Mouse (Mus musculus) hindbrain, embryonic 13.5 days (tissue): ENCODE data around the gene Adamtsl2. TPM values are rescaled to one million over a fixed set of nuclear protein-coding genes. Genes with fewer than 3 reads are reported as not detected.

Source experiments
- ATAC-seq: fragments of 200-750 bp; cut with Nextera tagmentation; 2 replicates; pipeline ENCODE4 v1.8.0; 2017; ENCODE audit warnings: moderate TSS enrichment; ENCODE audit not compliant: low FRiP score
- H3K27ac ChIP-seq: fragments of 300-500 bp; sonication (generic); 2 replicates; pipeline ENCODE4 v1.5.1; 2015; ENCODE audit warnings: inconsistent platforms, mild to moderate bottlenecking, moderate library complexity
- H3K27me3 ChIP-seq: fragments of 300-500 bp; sonication (generic); 2 replicates; pipeline ENCODE4 v1.6.1; 2015; ENCODE audit warnings: mild to moderate bottlenecking, inconsistent platforms
- H3K36me3 ChIP-seq: fragments of 300-500 bp; sonication (generic); 2 replicates; pipeline ENCODE4 v1.6.1; 2015; ENCODE audit warnings: mild to moderate bottlenecking, inconsistent platforms
- H3K4me1 ChIP-seq: fragments of 300-500 bp; sonication (generic); replicated peaks from 2 replicates; pipeline ENCODE4 v1.6.1; 2015; ENCODE audit warnings: inconsistent platforms
- H3K4me2 ChIP-seq: fragments of 300-500 bp; sonication (generic); 2 replicates; pipeline ENCODE4 v1.6.1; 2015; ENCODE audit warnings: inconsistent platforms, mild to moderate bottlenecking, moderate library complexity
- H3K4me3 ChIP-seq: fragments of 300-500 bp; sonication (generic); 2 replicates; pipeline ENCODE4 v1.5.1; 2015; ENCODE audit warnings: mild to moderate bottlenecking, inconsistent platforms
- H3K9ac ChIP-seq: fragments of 300-500 bp; sonication (generic); 2 replicates; pipeline ENCODE4 v1.6.1; 2015; ENCODE audit warnings: mild to moderate bottlenecking, inconsistent platforms
- H3K9me3 ChIP-seq: fragments of 300-500 bp; sonication (generic); 2 replicates; pipeline ENCODE4 v1.6.1; 2016; ENCODE audit warnings: inconsistent platforms
- WGBS: fragments of 180-500 bp; shearing (Covaris S2); methylation state at CpG from one replicate; pipeline ENCODE4 v1.1.7; 2015; 5-methylcytosine and 5-hydroxymethylcytosine counted together
- polyA plus RNA-seq: library from polyadenylated mRNA; unstranded; fragments of >200 nt; fragmentation: Nextera tagmentation; extraction: Ambion mirVana; gene quantifications from 2 replicates; pipeline ENCODE4 v1.2.1, GENCODE M21; 2015

The Adamtsl2 gene
- polyA plus RNA-seq, 1 experiment from 2014 or later, result 8.9 TPM

GRCm38 (mm10) chr2:27058251-27058650, 20.9 kb upstream of the Adamtsl2 start:
- Histone ChIP-seq H3K36me3 (no peaks in the 10 kb centered on the region), H3K9me3 (no peaks in the 10 kb centered on the region), H3K27me3 (no peaks in the 10 kb centered on the region), H3K4me3 (no peak overlapping the region), H3K27ac (no peak overlapping the region), H3K4me1 (no peaks in the 10 kb centered on the region; the same call in 1 of the 2 replicates), H3K4me2 (no peak overlapping the region), H3K9ac (no peak overlapping the region; the same call in 1 of the 2 replicates)
- no peak for ATAC-seq
- WGBS, result 60% methylated on average over 4 of the region's 4 CpGs

DNA sequence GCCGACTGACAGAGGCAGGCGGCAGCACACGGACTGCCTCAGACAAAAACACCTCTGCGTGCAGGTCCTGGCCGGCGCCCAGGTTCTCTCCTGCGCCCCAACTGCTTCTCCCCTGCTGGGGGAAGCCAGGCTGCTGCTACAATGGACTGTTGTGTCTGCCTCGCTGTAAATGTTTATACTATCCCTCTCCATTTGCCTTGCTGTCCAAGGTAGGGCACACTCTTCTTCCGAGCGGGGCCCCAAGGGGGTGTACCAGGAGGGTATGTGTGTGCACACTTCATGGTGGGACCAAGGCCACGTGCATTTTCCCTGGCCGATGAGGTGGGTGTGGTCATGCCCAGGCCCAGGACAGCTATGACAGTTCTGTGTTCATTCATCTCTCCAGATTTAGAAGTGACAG, 20.4 kb upstream of the Adamtsl2 start:
- Histone ChIP-seq H3K4me3 (no peak overlapping the region), H3K27ac (no peak overlapping the region), H3K9me3 (no peaks in the 10 kb centered on the region), H3K27me3 (no peaks in the 10 kb centered on the region), H3K4me1 (no peaks in the 10 kb centered on the region; the same call in 1 of the 2 replicates), H3K9ac (no peak overlapping the region), H3K36me3 (no peaks in the 10 kb centered on the region), H3K4me2 (no peak overlapping the region)
- 54% methylated on average over 12 of the region's 12 CpGs for WGBS
- ATAC-seq, result no peak

DNA sequence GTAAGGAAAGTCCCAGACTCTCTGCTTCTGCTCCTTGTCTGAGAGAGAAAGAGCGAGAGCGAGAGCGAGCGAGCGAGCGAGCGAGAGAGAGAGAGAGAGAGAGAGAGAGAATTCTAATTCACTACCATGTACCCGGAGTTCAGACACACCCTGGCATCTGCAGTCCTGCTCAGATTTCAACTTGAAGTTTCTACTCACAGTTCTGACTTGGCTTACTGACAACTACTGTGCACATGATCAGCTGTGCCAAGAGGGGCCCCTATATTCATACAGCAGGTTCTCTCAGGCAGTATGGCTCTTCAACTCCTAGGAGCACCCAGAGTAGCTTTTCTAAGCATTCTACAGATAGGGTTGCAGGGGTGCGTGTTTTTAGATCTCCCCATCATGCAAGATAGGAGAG, 20.0 kb upstream of the Adamtsl2 start:
- H3K9me3 ChIP-seq, result no peaks in the 10 kb centered on the region
- 84% methylated on average over 9 of the region's 9 CpGs for WGBS

DNA sequence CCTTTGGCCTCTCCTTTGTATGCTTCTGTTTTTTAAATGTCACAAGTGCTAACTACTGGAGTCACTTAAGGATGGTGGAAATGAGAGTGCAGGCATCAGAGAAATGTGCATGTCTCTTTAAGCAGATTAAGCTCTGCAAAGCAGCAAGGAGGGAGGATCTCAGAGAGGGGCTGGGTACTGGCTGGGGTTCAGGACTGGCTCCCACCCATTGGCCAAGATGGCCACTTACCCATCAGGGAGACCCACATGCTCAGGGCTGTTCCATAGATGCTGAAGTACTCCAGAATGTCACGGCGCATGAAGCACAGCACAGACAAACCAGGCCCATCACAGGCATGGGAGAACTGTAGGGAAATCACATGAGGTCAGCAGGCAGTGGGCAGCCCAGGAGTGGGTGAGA, 12.1 kb upstream of the Adamtsl2 start:
- Histone ChIP-seq H3K9ac (no peak overlapping the region), H3K27ac (no peak overlapping the region), H3K27me3 (peaks cover 14% of the 10 kb centered on the region), H3K4me1 (peaks cover 37% of the 10 kb centered on the region), H3K36me3 (no peaks in the 10 kb centered on the region), H3K9me3 (no peaks in the 10 kb centered on the region), H3K4me2 (no peak overlapping the region), H3K4me3 (no peak overlapping the region)
- WGBS, result 81% methylated on average over 2 of the region's 2 CpGs
- ATAC-seq, result no peak

More for the DNA sequence above, 20.0 kb upstream of the Adamtsl2 start:
- no peaks in the 10 kb centered on the region for H3K27me3 ChIP-seq
- no peak overlapping the region for H3K4me2 ChIP-seq
- no peak overlapping the region for H3K4me3 ChIP-seq
- no peak overlapping the region for H3K9ac ChIP-seq
- ATAC-seq, result no peak
- H3K27ac ChIP-seq, result no peak overlapping the region
- no peaks in the 10 kb centered on the region; the same call in 1 of the 2 replicates for H3K4me1 ChIP-seq
- H3K36me3 ChIP-seq, result no peaks in the 10 kb centered on the region

DNA sequence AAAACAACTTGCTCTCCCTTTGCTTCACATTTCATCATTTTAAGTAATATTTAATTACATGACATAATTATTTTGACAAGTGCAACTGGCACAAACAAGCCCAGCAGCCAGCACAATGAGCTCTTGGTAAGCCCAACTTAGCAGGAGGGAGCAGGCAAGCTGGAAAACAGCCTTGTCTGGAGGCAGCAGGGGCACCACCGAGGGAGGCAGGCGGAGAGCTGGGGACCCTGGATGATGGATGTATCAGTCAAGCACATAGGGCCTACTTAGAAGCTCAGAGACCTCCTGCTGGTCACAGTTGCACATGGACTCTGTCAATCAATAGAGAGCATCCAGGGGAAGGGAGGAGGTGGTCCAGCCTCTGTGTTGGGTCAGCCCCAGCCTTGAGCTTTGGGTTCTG, 11.2 kb upstream of the Adamtsl2 start:
- H3K9me3 ChIP-seq, result no peaks in the 10 kb centered on the region
- no peak overlapping the region for H3K4me3 ChIP-seq
- H3K36me3 ChIP-seq, result no peaks in the 10 kb centered on the region
- H3K27me3 ChIP-seq, result peaks cover 20% of the 10 kb centered on the region
- H3K9ac ChIP-seq, result no peak overlapping the region
- H3K4me1 ChIP-seq, result peaks cover 37% of the 10 kb centered on the region
- no peak overlapping the region for H3K4me2 ChIP-seq
- ATAC-seq, result no peak
- H3K27ac ChIP-seq, result no peak overlapping the region
- 34% methylated on average over 2 of the region's 2 CpGs for WGBS

DNA sequence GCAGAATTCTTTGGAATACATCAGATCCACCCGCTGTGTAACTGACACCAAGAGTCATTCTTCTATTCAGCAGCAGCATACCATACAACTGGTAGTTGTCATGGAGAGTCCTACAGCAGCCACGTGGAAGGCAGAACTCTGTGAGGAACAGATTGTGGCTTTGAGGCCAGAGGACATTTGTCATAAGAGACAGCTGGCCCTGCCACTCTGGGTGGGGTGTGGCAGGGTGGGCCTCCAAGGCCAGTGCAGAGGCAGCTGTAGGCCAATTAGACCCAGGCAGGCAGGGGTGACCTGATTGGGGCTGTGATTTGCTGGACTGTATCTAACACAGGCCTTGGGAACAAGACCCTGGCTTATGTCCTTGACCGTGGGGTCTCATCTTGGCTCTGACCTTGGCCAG, 9.5 kb upstream of the Adamtsl2 start:
- Histone ChIP-seq H3K36me3 (no peaks in the 10 kb centered on the region), H3K9me3 (no peaks in the 10 kb centered on the region), H3K4me1 (peaks cover 37% of the 10 kb centered on the region), H3K27me3 (peaks cover 25% of the 10 kb centered on the region), H3K27ac (no peak overlapping the region), H3K4me3 (no peak overlapping the region), H3K4me2 (no peak overlapping the region), H3K9ac (no peak overlapping the region)
- 0 out of 2 replicates have a peak, but pooled peaks have one; percentile 39 for ATAC-seq
- WGBS, result 32% methylated on average over 3 of the region's 3 CpGs

- H3K27me3 ChIP-seq, result peaks cover 25% of the 10 kb centered on the region
- H3K4me2 ChIP-seq, result no peak overlapping the region
- no peaks in the 10 kb centered on the region for H3K36me3 ChIP-seq
- ATAC-seq, result no peak
- 74% methylated on average over 2 of the region's 2 CpGs for WGBS
- no peak overlapping the region; the same call in 1 of the 2 replicates for H3K27ac ChIP-seq
- no peaks in the 10 kb centered on the region for H3K9me3 ChIP-seq
- H3K4me1 ChIP-seq, result peaks cover 37% of the 10 kb centered on the region
- H3K9ac ChIP-seq, result no peak overlapping the region
- no peak overlapping the region for H3K4me3 ChIP-seq
These were observed 8.8 kb upstream of the Adamtsl2 start for GRCm38 (mm10) chr2:27070247-27070813.

- ATAC-seq, result 0 out of 2 replicates have a peak, but pooled peaks have one; percentile 61
- no peak overlapping the region for H3K9ac ChIP-seq
- H3K4me1 ChIP-seq, result peaks cover 37% of the 10 kb centered on the region
- H3K27ac ChIP-seq, result peak overlapping the region; percentile 52
- H3K36me3 ChIP-seq, result no peaks in the 10 kb centered on the region
- no peaks in the 10 kb centered on the region for H3K9me3 ChIP-seq
- no peak overlapping the region for H3K4me3 ChIP-seq
- H3K27me3 ChIP-seq, result peaks cover 25% of the 10 kb centered on the region
- 28% methylated on average over 4 of the region's 4 CpGs for WGBS
- no peak overlapping the region for H3K4me2 ChIP-seq
These were observed 8.0 kb upstream of the Adamtsl2 start for GRCm38 (mm10) chr2:27071137-27071536.

- no peaks in the 10 kb centered on the region for H3K9me3 ChIP-seq
- H3K27me3 ChIP-seq, result peaks cover 23% of the 10 kb centered on the region
- peaks cover 37% of the 10 kb centered on the region for H3K4me1 ChIP-seq
- WGBS, result 77% methylated on average over 2 of the region's 2 CpGs
- H3K27ac ChIP-seq, result peak within 1 kb of the TSS; percentile 52
- no peaks in the 10 kb centered on the region for H3K36me3 ChIP-seq
- H3K4me2 ChIP-seq, result no peak within 1 kb of the TSS
- H3K4me3 ChIP-seq, result no peak within 1 kb of the TSS
- no peak for ATAC-seq
- no peak within 1 kb of the TSS for H3K9ac ChIP-seq
These were observed 7.2 kb upstream of the Adamtsl2 start, which contains the start of gene Mymk for GRCm38 (mm10) chr2:27071978-27072377. Gene Mymk (minus strand): TSS chr2:27072179.

GRCm38 (mm10) chr2:27073407-27073806, 5.8 kb upstream of the Adamtsl2 start:
- Histone ChIP-seq H3K4me3 (no peak overlapping the region), H3K4me1 (peaks cover 41% of the 10 kb centered on the region), H3K9me3 (no peaks in the 10 kb centered on the region), H3K36me3 (no peaks in the 10 kb centered on the region), H3K27me3 (peaks cover 27% of the 10 kb centered on the region), H3K9ac (no peak overlapping the region), H3K4me2 (no peak overlapping the region), H3K27ac (no peak overlapping the region)
- WGBS, result 80% methylated on average over 4 of the region's 4 CpGs
- no peak for ATAC-seq

- Histone ChIP-seq H3K36me3 (no peaks in the 10 kb centered on the region), H3K9me3 (no peaks in the 10 kb centered on the region), H3K27me3 (peaks cover 27% of the 10 kb centered on the region), H3K27ac (no peak overlapping the region), H3K9ac (no peak overlapping the region), H3K4me3 (no peak overlapping the region), H3K4me1 (peaks cover 43% of the 10 kb centered on the region), H3K4me2 (no peak overlapping the region)
- ATAC-seq, result no peak
- WGBS, result 89% methylated on average over 4 of the region's 4 CpGs
These were observed 4.4 kb upstream of the Adamtsl2 start for GRCm38 (mm10) chr2:27074804-27075203.

DNA sequence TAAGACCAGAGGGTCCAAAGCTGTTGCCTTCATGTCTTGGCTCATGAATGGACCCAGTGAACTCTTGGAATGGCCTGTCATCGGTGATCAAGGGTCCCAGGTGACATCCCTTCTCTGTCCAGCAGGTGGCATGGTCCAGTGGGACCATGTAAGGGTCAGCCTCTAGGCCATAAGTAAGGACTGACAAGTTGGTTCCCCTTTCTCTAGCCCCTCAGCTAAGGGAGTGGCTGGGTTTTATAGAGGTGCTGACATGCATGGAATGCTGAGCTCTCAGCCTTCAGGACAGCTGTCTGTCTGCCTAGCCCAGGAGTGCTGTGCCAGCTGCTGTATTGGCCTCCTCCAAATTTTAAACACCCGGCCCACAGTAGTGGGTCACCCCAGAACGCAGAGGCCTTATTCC, 3.7 kb upstream of the Adamtsl2 start:
- Histone ChIP-seq H3K9me3 (no peaks in the 10 kb centered on the region), H3K4me2 (no peak overlapping the region), H3K27me3 (peaks cover 27% of the 10 kb centered on the region), H3K9ac (no peak overlapping the region), H3K4me1 (peaks cover 42% of the 10 kb centered on the region), H3K36me3 (no peaks in the 10 kb centered on the region), H3K27ac (no peak overlapping the region), H3K4me3 (no peak overlapping the region)
- no peak for ATAC-seq
- WGBS, result 65% methylated on average over 3 of the region's 3 CpGs

GRCm38 (mm10) chr2:27077655-27078244, 1.4 kb upstream of the Adamtsl2 start:
- Histone ChIP-seq H3K4me1 (peaks cover 30% of the 10 kb centered on the region), H3K27ac (no peak overlapping the region), H3K4me3 (no peak overlapping the region), H3K36me3 (no peaks in the 10 kb centered on the region), H3K27me3 (peaks cover 17% of the 10 kb centered on the region; the same call in 1 of the 2 replicates), H3K4me2 (no peak overlapping the region), H3K9me3 (no peaks in the 10 kb centered on the region), H3K9ac (no peak overlapping the region)
- WGBS, result 62% methylated on average over 10 of the region's 10 CpGs
- no peak for ATAC-seq
